Mouse (Mus musculus) C2C12 (cell line): ENCODE results near the gene Mroh2a. TPM values are rescaled to one million over a fixed set of nuclear protein-coding genes. Genes with fewer than 3 reads are reported as not detected.

Experiments
- H3K27me3 ChIP-seq: one replicate; pipeline ENCODE4 v1.6.1; 2011; ENCODE audit not compliant: control insufficient read depth, insufficient read depth, insufficient read length
- H3K36me3 ChIP-seq: one replicate; pipeline ENCODE4 v1.6.1; 2011; ENCODE audit not compliant: control insufficient read depth, insufficient read depth
- H3K4me3 ChIP-seq: one replicate; pipeline ENCODE4 v1.5.1; 2011; ENCODE audit warnings: mild to moderate bottlenecking, control low read depth; ENCODE audit not compliant: poor library complexity, insufficient read depth, severe bottlenecking
- H3K79me2 ChIP-seq: one replicate; pipeline ENCODE4 v1.6.1; 2011; ENCODE audit not compliant: control insufficient read depth, insufficient read depth
- H3K79me3 ChIP-seq: one replicate; pipeline ENCODE4 v1.6.1; 2011; ENCODE audit warnings: low read depth, control low read depth
- H3ac ChIP-seq: one replicate; pipeline ENCODE3; 2011; ENCODE audit warnings: low read depth; ENCODE audit not compliant: control insufficient read depth, insufficient read length
- CEBPB ChIP-seq: IDR thresholded peaks from one replicate; pipeline ENCODE4 v1.6.1; 2011; ENCODE audit warnings: low read depth, mild to moderate bottlenecking, control low read depth, moderate library complexity
- CTCF ChIP-seq: IDR thresholded peaks from one replicate; pipeline ENCODE4 v1.5.1; 2011; ENCODE audit not compliant: control insufficient read depth, insufficient read depth, insufficient read length
- FOSL1 ChIP-seq: IDR thresholded peaks from one replicate; pipeline ENCODE4 v1.8.0; 2011; ENCODE audit warnings: mild to moderate bottlenecking, low read length; ENCODE audit not compliant: poor library complexity, insufficient read depth, severe bottlenecking
- MAX ChIP-seq: IDR thresholded peaks from one replicate; pipeline ENCODE4 v1.6.1; 2011; ENCODE audit warnings: mild to moderate bottlenecking, control low read depth
- MYOD1 ChIP-seq: IDR thresholded peaks from one replicate; pipeline ENCODE4 v1.6.1; 2011; ENCODE audit warnings: low read depth; ENCODE audit not compliant: control insufficient read depth, insufficient read length
- MYOG ChIP-seq: IDR thresholded peaks from one replicate; pipeline ENCODE4 v1.6.1; 2011; ENCODE audit not compliant: control insufficient read depth, insufficient read length; ENCODE audit errors: extremely low read depth
- USF1 ChIP-seq: IDR thresholded peaks from one replicate; pipeline ENCODE4 v1.6.1; 2011; ENCODE audit warnings: low read depth, mild to moderate bottlenecking, control low read depth, moderate library complexity
- polyA plus RNA-seq: library from polyadenylated mRNA; unstranded; fragments of >200 nt; fragmentation: generic; extraction: Trizol; gene quantifications from one replicate; pipeline ENCODE4 v1.2.1, GENCODE M21; 2012; ENCODE audit warnings: missing spikeins

Gene Mroh2a
- polyA plus RNA-seq, 1 experiment = 0.69 TPM

DNA sequence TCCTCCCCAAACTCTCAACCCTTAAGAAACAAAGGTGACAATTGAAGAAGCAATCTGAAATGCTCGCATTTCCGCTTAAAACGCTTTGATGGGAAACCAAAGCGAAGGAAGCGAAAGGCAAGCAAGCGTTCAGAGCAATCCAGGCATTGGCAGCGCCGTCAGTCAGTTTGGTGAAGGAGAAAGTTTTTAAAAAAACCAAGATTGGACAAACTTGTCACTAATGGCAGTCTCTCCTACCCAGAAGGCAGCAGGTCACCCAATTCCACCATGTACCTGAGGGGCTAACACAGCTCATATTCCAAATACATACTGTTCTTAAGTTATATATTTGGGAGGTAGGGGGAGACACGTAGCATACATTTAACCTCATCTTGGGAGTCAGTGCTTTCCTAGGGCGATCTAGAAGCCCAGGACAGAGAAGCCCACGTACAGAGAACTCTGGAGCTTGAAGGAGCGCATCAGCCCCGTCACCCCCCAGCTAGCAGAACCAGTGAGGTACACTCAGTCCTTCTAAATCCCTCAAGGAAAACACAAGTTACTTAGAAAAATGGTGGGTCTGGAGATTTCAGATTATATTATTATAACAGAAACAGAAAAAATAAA is 48.4 kb downstream of the Mroh2a start:
- peaks cover 46% of the 10 kb centered on the region for H3K79me3 ChIP-seq
- peaks cover 50% of the 10 kb centered on the region for H3K36me3 ChIP-seq
- H3K4me3 ChIP-seq = no peak overlapping the region
- no peaks in the 10 kb centered on the region for H3K27me3 ChIP-seq
- no peak for TF ChIP-seq CEBPB
- no peak for TF ChIP-seq MAX
- no peak for TF ChIP-seq MYOD1
- TF ChIP-seq MYOG = no peak
- TF ChIP-seq USF1 = no peak
- no peak for TF ChIP-seq CTCF
- no peak for TF ChIP-seq FOSL1
- H3ac ChIP-seq = no peak overlapping the region
- peaks cover 58% of the 10 kb centered on the region for H3K79me2 ChIP-seq

DNA sequence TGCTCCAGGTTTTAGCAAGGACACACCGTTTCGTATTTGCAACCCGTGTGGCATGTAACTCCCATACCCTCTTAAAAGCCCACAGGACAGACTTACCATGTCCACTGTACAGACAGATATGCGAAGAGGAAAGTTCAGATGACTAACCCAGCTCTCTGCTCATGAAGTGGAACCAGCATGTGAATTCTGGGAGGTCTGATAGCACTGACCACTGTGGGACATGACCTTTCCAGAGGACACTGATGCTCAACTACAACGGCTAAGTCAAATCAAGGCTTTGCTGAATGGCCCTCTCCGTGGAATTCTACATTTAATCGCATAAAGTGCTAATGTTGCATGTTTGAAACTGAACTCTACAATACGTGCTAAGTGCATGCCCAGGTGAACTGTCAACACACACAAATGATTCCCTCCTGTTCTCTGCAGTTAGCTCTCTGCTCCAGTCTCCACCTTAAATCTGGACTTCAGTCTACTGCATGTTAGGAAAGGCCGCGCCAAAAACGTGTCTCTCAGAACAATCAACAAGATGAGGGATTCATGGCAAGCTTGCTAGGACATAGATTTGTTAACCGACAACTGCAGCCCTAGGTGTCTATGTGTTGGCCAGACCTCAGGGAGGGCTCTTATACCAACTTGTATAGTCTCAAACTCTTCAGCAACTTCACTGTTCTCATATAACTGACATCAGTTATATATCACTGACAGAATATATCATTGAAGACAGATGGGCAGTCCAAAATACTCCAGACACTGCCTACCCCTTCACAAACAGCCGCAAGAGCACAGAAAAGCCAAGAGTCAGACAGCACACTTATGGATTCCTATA is 49.1 kb downstream of the Mroh2a start:
- no peak for TF ChIP-seq MYOD1
- Histone ChIP-seq H3K4me3 (peak overlapping the region; percentile 48), H3K79me3 (peaks cover 46% of the 10 kb centered on the region), H3K27me3 (no peaks in the 10 kb centered on the region), H3ac (peak overlapping the region; percentile 87), H3K79me2 (peaks cover 58% of the 10 kb centered on the region), H3K36me3 (peaks cover 48% of the 10 kb centered on the region)

- peaks cover 46% of the 10 kb centered on the region for H3K79me3 ChIP-seq
- H3K27me3 ChIP-seq = no peaks in the 10 kb centered on the region
These were observed 49.8 kb downstream of the Mroh2a start for GRCm38 (mm10) chr1:88276524-88277097.

DNA sequence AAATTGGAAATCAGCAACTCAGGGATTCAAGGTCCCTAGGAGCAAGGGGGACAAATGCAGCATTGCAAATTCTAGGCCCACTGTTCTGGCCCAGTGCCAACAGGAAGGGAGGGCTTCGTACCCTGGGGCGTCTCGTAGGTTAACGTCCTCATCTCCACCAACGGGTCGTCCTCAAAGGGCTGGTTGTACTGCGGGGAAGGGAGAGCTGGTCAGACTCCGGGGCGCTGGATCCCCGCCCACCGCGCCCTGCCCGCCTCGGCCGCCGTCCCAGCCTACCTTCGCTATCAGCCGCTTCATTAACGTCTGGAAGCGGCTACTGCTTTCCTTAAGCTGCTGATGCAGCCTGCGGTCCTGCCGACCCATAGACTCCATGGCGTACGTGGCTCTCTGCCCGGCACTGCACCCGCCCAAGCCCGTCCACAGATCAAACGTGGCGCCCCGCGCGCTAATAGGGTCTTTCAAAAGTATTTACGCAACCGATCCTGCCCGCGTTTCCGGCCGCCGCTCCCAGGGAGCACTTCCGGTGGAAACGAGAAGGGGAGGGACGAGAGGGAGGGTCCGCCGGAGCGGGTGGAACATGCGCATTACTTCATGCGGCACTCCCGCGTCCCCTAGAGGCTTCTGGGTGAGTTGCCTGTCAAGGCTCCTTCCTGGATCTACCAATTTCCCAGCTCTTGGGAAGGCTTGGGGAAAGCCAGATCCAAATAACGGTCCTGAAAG is 50.5 kb downstream of the Mroh2a start, which contains the start of the genes Hjurp and Trpm8:
TSS of gene Hjurp (minus strand) at position 536 of the 720 bp plus-strand sequence.
TSS of gene Trpm8 (plus strand) at position 564 of the 720 bp plus-strand sequence.
- Histone ChIP-seq H3K79me2 (peaks cover 49% of the 10 kb centered on the region), H3K4me3 (peak within 1 kb of the TSS; percentile 48), H3ac (peak within 1 kb of the TSS; percentile 87), H3K27me3 (no peaks in the 10 kb centered on the region), H3K36me3 (peaks cover 38% of the 10 kb centered on the region), H3K79me3 (peaks cover 46% of the 10 kb centered on the region)
- TF ChIP-seq MYOD1 (no peak), FOSL1 (no peak), CTCF (peak; percentile 98), USF1 (no peak), MAX (peak; percentile 90), MYOG (no peak), CEBPB (peak; percentile 94)

More at GRCm38 (mm10) chr1:88276524-88277097, 49.8 kb downstream of the Mroh2a start:
- Histone ChIP-seq H3K4me3 (peak overlapping the region; percentile 48), H3ac (peak overlapping the region; percentile 87), H3K36me3 (peaks cover 44% of the 10 kb centered on the region), H3K79me2 (peaks cover 55% of the 10 kb centered on the region)
- no peak for TF ChIP-seq MYOG
- TF ChIP-seq USF1 = peak; percentile 87

- Histone ChIP-seq H3K27me3 (no peaks in the 10 kb centered on the region), H3K79me2 (peaks cover 43% of the 10 kb centered on the region), H3ac (no peak overlapping the region), H3K4me3 (no peak overlapping the region), H3K79me3 (peaks cover 39% of the 10 kb centered on the region), H3K36me3 (peaks cover 30% of the 10 kb centered on the region)
- TF ChIP-seq FOSL1 = no peak
- TF ChIP-seq MAX = no peak
- TF ChIP-seq MYOG = no peak
- no peak for TF ChIP-seq CEBPB
- TF ChIP-seq MYOD1 = no peak
- TF ChIP-seq USF1 = no peak
These were observed 51.2 kb downstream of the Mroh2a start for GRCm38 (mm10) chr1:88277818-88278511.
